Mouse (Mus musculus): ENCODE results near the gene Afap1. TPM values are rescaled to one million over a fixed set of nuclear protein-coding genes. Genes with fewer than 3 reads are reported as not detected.

Gene Afap1
- polyA plus RNA-seq, 1 experiment = 71.8 TPM

DNA sequence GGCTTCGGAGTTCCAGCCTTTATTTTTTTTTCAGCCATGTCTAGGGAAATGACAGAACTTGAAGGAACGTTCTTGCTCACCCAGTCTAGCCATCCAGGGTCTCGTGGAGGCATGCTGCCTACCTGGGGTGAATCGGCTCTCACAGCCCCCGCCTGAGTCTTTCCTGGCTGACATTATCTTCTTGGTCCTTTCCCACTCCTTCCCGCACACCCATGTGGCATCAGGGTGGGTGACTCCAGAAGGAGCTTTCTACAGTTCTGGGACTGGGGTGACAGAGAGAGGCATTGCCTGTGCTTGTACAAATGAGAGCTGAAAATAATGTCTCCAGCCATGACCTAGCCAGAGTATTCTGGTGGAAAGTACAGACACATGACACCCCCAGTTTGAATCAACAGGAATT lies 28.0 kb downstream of the Afap1 start:
- Histone ChIP-seq H3K4me1 (ENCODE audit: control insufficient read depth, insufficient read depth, low read length) (peaks cover 40% of the 10 kb centered on the region), H3K4me3 (ENCODE audit: insufficient read depth, low read length) (no peak overlapping the region), H3K27ac (ENCODE audit: insufficient read depth, low read length) (peak overlapping the region; percentile 96)
- TF ChIP-seq CTCF (IDR thresholded peaks at IDR 0.05; ENCODE audit: borderline replicate concordance, insufficient read depth, low read length) (no peak), POLR2A (IDR thresholded peaks at IDR 0.05; ENCODE audit: low read depth, low read length) (no peak)

DNA sequence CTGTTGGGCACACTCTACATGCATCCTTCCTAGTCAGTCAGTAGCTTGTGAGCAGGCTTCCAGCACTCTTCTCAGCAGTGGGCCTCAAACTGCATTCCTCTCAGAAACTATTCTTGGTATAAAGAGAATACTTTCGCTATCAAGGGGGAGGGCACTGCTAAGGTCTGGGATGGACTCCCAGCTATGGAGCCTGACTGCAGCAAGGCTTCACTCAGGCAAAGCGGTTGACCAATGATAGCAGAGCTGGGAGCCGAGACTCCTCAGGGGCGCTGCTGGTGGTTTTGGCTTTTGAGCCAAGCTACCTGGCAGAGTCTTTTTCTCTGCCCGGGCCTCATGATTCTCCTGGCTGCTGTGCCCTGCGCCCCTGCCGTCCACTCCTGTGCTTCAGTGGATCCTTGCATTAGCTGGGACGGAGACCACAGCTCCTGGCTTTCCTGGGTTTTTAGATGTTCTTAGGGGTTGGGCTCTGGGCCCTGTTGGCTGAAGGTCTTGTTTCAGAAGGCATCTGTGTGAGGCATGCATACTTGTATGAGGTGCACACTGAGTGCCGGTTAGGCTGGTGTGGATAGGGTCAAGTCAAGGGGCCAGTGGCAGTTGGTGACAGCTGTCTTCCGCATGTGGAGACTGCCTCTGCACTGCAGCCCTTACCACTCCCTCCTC lies 28.6 kb downstream of the Afap1 start:
- Histone ChIP-seq H3K4me3 (ENCODE audit: insufficient read depth, low read length) (no peak overlapping the region), H3K4me1 (ENCODE audit: control insufficient read depth, insufficient read depth, low read length) (peaks cover 40% of the 10 kb centered on the region), H3K27ac (ENCODE audit: insufficient read depth, low read length) (peak overlapping the region; percentile 96)
- TF ChIP-seq CTCF (IDR thresholded peaks at IDR 0.05; ENCODE audit: borderline replicate concordance, insufficient read depth, low read length) = no peak
- peak; percentile 59 for TF ChIP-seq POLR2A (IDR thresholded peaks at IDR 0.05; ENCODE audit: low read depth, low read length)

GRCm38 (mm10) chr5:35923448-35923847 lies 30.3 kb downstream of the Afap1 start:
- Histone ChIP-seq H3K27ac (ENCODE audit: insufficient read depth, low read length) (peak overlapping the region; percentile 58; the same call in 1 of the 2 replicates), H3K4me3 (ENCODE audit: insufficient read depth, low read length) (no peak overlapping the region), H3K4me1 (ENCODE audit: control insufficient read depth, insufficient read depth, low read length) (peaks cover 38% of the 10 kb centered on the region)
- TF ChIP-seq CTCF (IDR thresholded peaks at IDR 0.05; ENCODE audit: borderline replicate concordance, insufficient read depth, low read length) (no peak), POLR2A (IDR thresholded peaks at IDR 0.05; ENCODE audit: low read depth, low read length) (no peak)

DNA sequence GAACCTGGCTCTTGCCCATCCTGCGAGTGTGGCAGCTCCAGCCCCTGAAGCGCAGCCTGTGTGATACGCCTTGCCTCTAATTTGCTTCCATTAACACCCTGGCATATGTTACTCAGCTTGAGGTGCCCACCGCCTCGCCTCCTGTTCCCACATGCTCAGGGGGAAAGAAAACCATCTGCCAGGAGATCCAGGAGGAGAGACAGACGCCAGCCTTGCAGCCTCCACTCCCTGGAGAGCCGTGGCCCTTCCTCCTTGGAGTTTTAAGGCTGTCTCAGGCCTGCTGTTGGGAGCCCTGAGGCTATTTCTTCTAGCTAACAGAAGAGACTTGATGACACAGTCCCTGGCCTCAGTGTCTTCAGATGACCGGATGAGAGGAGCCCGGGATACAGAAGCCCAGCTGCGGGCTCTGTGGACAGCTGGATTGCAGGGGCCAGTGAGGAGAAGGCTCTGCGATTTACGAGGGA lies 32.1 kb downstream of the Afap1 start:
- peaks cover 34% of the 10 kb centered on the region for H3K4me1 ChIP-seq (ENCODE audit: control insufficient read depth, insufficient read depth, low read length)
- no peak for TF ChIP-seq CTCF (IDR thresholded peaks at IDR 0.05; ENCODE audit: borderline replicate concordance, insufficient read depth, low read length)
- no peak for TF ChIP-seq POLR2A (IDR thresholded peaks at IDR 0.05; ENCODE audit: low read depth, low read length)
- H3K4me3 ChIP-seq (ENCODE audit: insufficient read depth, low read length) = no peak overlapping the region
- 0 out of 2 replicates have a peak overlapping the region, but pooled peaks have one; percentile 3 for H3K27ac ChIP-seq (ENCODE audit: insufficient read depth, low read length)

- Histone ChIP-seq H3K4me1 (ENCODE audit: control insufficient read depth, insufficient read depth, low read length) (peaks cover 28% of the 10 kb centered on the region), H3K27ac (ENCODE audit: insufficient read depth, low read length) (no peak overlapping the region), H3K4me3 (ENCODE audit: insufficient read depth, low read length) (no peak overlapping the region)
- no peak for TF ChIP-seq CTCF (IDR thresholded peaks at IDR 0.05; ENCODE audit: borderline replicate concordance, insufficient read depth, low read length)
- TF ChIP-seq POLR2A (IDR thresholded peaks at IDR 0.05; ENCODE audit: low read depth, low read length) = no peak
Measured at GRCm38 (mm10) chr5:35926511-35926910, 33.4 kb downstream of the Afap1 start.

DNA sequence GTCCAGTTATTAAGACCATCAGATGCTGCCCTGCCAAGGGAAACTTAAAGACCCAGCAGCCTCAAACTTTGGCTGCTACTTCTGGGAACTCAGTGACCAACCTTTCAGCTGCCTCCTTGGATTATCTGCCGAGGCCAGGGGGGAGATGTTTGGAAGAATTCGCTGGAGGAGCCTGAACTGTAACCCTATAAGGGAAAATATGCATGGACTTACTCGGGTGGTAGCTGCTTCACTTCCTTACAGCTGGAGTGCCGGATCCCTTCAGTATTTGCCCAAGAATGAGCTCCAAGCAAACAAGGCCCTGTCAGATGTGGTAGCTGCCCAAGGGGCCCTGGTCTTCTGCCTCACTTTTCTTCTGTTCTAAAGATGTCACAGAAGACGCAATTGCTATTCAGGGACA lies 38.2 kb downstream of the Afap1 start:
- Histone ChIP-seq H3K27ac (ENCODE audit: insufficient read depth, low read length) (peak overlapping the region; percentile 71), H3K4me1 (ENCODE audit: control insufficient read depth, insufficient read depth, low read length) (peaks cover 8% of the 10 kb centered on the region; the same call in 1 of the 2 replicates)

DNA sequence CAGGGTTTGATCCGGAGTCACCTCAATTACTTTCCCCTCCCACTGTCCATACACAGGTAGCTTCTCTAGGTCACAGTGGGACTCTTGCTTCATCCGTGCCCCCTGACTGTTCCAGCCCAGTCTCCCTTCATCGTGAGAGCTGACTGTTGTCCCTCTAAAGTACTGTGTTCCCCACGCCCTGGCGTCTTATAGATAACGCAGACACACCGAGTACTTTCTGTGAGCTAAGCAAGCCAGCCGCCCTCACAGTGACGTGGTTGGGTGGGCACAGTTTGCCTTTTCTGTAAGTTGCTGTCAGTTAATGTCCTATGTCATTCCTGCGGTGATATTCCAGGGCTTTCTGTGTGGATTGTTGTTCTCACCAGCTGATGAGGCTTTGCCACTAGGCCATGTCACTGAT lies 39.9 kb downstream of the Afap1 start:
- no peak overlapping the region for H3K27ac ChIP-seq (ENCODE audit: insufficient read depth, low read length)
- no peak for TF ChIP-seq CTCF (IDR thresholded peaks at IDR 0.05; ENCODE audit: borderline replicate concordance, insufficient read depth, low read length)
- no peak for TF ChIP-seq POLR2A (IDR thresholded peaks at IDR 0.05; ENCODE audit: low read depth, low read length)
- peaks cover 8% of the 10 kb centered on the region; the same call in 1 of the 2 replicates for H3K4me1 ChIP-seq (ENCODE audit: control insufficient read depth, insufficient read depth, low read length)
- H3K4me3 ChIP-seq (ENCODE audit: insufficient read depth, low read length) = no peak overlapping the region

More for the DNA sequence above, 38.2 kb downstream of the Afap1 start:
- H3K4me3 ChIP-seq (ENCODE audit: insufficient read depth, low read length) = no peak overlapping the region
- TF ChIP-seq CTCF (IDR thresholded peaks at IDR 0.05; ENCODE audit: borderline replicate concordance, insufficient read depth, low read length) = no peak
- TF ChIP-seq POLR2A (IDR thresholded peaks at IDR 0.05; ENCODE audit: low read depth, low read length) = no peak

GRCm38 (mm10) chr5:35935939-35936338 lies 42.8 kb downstream of the Afap1 start:
- no peak overlapping the region for H3K4me3 ChIP-seq (ENCODE audit: insufficient read depth, low read length)
- H3K27ac ChIP-seq (ENCODE audit: insufficient read depth, low read length) = no peak overlapping the region
- TF ChIP-seq POLR2A (IDR thresholded peaks at IDR 0.05; ENCODE audit: low read depth, low read length) (no peak), CTCF (IDR thresholded peaks at IDR 0.05; ENCODE audit: borderline replicate concordance, insufficient read depth, low read length) (no peak)
- peaks cover 11% of the 10 kb centered on the region; the same call in 1 of the 2 replicates for H3K4me1 ChIP-seq (ENCODE audit: control insufficient read depth, insufficient read depth, low read length)

DNA sequence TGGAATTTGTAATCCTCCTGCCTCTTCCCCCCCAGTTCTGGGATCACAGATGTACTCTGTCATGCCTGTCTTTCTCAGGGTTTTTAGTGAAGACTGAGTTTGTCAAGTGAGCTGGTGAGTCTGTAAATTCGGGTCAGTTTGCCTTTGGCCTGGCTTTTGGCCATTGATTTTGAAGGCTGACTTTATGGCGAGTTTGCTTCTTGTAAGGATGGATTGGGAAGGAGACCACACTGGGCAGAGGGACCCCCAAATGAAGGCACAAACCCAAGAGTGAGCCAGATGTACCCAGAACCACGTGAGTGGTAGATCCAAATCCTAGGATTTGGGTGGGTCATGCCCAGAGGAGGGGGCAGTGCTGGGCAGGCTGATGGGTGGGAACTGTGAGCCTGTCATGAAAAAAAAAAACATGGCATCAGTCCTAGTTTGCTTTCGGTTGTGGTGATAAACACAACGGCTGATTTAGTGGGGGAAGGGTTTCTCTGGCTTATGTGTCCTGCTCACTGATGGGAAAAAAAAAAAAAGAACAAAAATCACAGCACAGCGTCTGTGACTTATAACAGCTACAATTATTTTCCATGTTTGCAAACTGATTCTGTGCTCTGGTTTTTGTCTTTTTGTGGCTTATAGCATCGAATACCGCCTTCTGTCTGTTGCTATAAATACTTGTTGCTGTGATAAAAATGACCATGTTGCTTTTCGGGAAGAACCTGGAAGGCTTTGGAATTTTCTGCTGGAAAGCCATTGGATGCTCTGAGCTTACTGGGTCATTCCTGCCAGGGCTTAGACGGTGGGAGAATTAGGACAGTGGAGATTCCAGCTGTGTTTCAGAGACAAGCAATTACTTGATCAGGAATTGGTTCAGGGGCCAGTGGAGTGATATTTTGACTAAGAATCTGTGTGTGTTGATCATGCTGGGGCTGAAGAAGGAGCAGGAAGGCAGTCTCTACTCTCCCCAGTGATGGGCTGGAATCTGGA lies 45.4 kb downstream of the Afap1 start:
- H3K4me3 ChIP-seq (ENCODE audit: insufficient read depth, low read length) = no peak overlapping the region
- no peak overlapping the region for H3K27ac ChIP-seq (ENCODE audit: insufficient read depth, low read length)
- TF ChIP-seq POLR2A (IDR thresholded peaks at IDR 0.05; ENCODE audit: low read depth, low read length) (no peak), CTCF (IDR thresholded peaks at IDR 0.05; ENCODE audit: borderline replicate concordance, insufficient read depth, low read length) (no peak)
- H3K4me1 ChIP-seq (ENCODE audit: control insufficient read depth, insufficient read depth, low read length) = peaks cover 9% of the 10 kb centered on the region; the same call in 1 of the 2 replicates

All from embryonic fibroblast, embryonic 13.5 days (primary cell).